Mouse (Mus musculus) liver, embryonic 14.5 days (tissue): Measurements from ENCODE around the gene Lypla2. TPM values are rescaled to one million over a fixed set of nuclear protein-coding genes. Genes with fewer than 3 reads are reported as not detected.

Source experiments
- ATAC-seq: fragments of 200-750 bp; cut with Nextera tagmentation; 2 replicates; pipeline ENCODE4 v1.8.0; 2017; ENCODE audit warnings: moderate number of reproducible peaks, mild to moderate bottlenecking, moderate library complexity; ENCODE audit not compliant: insufficient read depth
- DNase-seq, 3 experiments: peaks; one replicate each; pipeline ENCODE4 v3.0.0-alpha.2; 2012 to 2013; ENCODE audit warnings: low read depth in 3 of 3, low spot score in 3 of 3
- H3K27ac ChIP-seq: fragments of 300-500 bp; sonication (generic); 2 replicates; pipeline ENCODE4 v1.5.1; 2014; ENCODE audit warnings: moderate library complexity, mild to moderate bottlenecking, control low read depth, inconsistent platforms
- H3K27me3 ChIP-seq: fragments of 300-500 bp; sonication (generic); 2 replicates; pipeline ENCODE4 v1.6.1; 2014; ENCODE audit warnings: mild to moderate bottlenecking, low read length, moderate library complexity; ENCODE audit not compliant: control insufficient read depth, insufficient read depth
- H3K36me3 ChIP-seq: fragments of 300-500 bp; sonication (generic); replicated peaks from 2 replicates; pipeline ENCODE4 v1.6.1; 2014; ENCODE audit warnings: low read depth; ENCODE audit not compliant: control insufficient read depth, insufficient read depth
- H3K4me1 ChIP-seq, 2 experiments: fragments of 200-500 bp in 1 of 2; fragments of 300-500 bp in 1 of 2; sonication (generic) in 1 of 2; replicated peaks; 2 replicates each; pipeline ENCODE4 v1.6.1; 2012 to 2014; ENCODE audit warnings: antibody characterized with exemption in 1 of 2, inconsistent platforms in 1 of 2, low read length in 1 of 2; ENCODE audit not compliant: control insufficient read depth in 2 of 2, insufficient read depth in 2 of 2
- H3K4me2 ChIP-seq: fragments of 300-500 bp; sonication (generic); 2 replicates; pipeline ENCODE4 v1.6.1; 2014; ENCODE audit warnings: low read depth, mild to moderate bottlenecking, control low read depth, moderate library complexity
- H3K4me3 ChIP-seq, 2 experiments: fragments of 200-500 bp in 1 of 2; fragments of 300-500 bp in 1 of 2; sonication (generic) in 1 of 2; 2 replicates each; pipeline ENCODE4 v1.5.1; 2012 to 2014; ENCODE audit warnings: low read depth in 2 of 2, low read length in 2 of 2, mild to moderate bottlenecking in 2 of 2, control low read depth in 1 of 2, inconsistent platforms in 1 of 2, moderate library complexity in 1 of 2; ENCODE audit not compliant: insufficient read depth in 1 of 2
- H3K9ac ChIP-seq: fragments of 300-500 bp; sonication (generic); replicated peaks from 2 replicates; pipeline ENCODE4 v1.6.1; 2014; ENCODE audit warnings: mild to moderate bottlenecking, control low read depth, moderate library complexity
- H3K9me3 ChIP-seq: fragments of 300-500 bp; sonication (generic); 2 replicates; pipeline ENCODE4 v1.6.1; 2016; ENCODE audit warnings: low read length, mixed read lengths; ENCODE audit not compliant: control insufficient read depth
- CTCF ChIP-seq: IDR thresholded peaks from 2 replicates; pipeline ENCODE4 v1.5.1; 2016; ENCODE audit warnings: antibody characterized with exemption, low read depth, control low read depth
- EP300 ChIP-seq: IDR thresholded peaks from 2 replicates; pipeline ENCODE4 v1.6.1; 2016; ENCODE audit warnings: antibody characterized with exemption, low read depth
- WGBS: fragments of 180-500 bp; shearing (Covaris S2); extraction: QIAGEN DNeasy Blood & Tissue Kit; methylation state at CpG from one replicate; pipeline ENCODE4 v1.1.7; 2014; ENCODE audit not compliant: insufficient replicate concordance; 5-methylcytosine and 5-hydroxymethylcytosine counted together
- polyA plus RNA-seq, 2 experiments: library from polyadenylated mRNA; depleted of rRNA in 1 of 2; stranded (reverse) in 1 of 2; unstranded in 1 of 2; fragments of >200 nt; fragmentation: Nextera tagmentation in 1 of 2; extraction: Ambion mirVana in 1 of 2; gene quantifications; 2 replicates each; pipeline versions ENCODE4 v1.2.1 to v1.2.3; 2012 to 2014

Gene Lypla2
- polyA plus RNA-seq, 2 experiments = 26.5 to 30.6 TPM

DNA sequence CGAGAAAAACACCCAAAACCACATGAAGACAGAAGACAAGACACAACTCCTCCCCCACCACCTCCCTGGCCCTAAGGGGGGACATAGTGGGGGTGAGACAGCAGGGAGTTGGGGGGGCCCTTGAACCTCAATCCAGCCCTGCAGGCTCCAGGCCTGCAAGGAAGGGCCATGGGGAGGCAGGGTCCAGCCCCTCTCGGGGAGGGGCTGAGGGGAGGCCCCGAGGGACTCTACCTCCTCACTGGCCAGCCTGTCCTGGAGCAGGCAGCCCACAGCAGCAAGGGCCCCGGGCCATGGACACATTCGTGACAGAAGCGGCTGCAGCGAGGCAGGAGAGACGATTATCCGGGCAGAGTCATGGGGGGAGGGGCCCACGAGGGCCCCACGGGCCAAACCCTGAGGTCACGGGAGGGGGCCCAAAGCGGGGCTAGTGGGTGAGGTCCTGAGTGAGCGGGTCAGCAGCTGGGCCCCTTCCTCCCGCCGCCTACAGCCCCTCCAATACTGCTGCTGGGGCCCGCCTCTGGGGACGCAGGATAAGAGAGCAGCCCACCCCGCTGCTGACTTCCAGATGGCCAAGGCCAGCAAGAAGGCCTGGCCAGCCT lies 4.1 kb downstream of the Lypla2 start:
- ATAC-seq = no peak
- no peak overlapping the region for H3K27ac ChIP-seq
- no peak for DNase-seq
- H3K4me2 ChIP-seq = no peak overlapping the region
- peaks cover 13 to 19% of the 10 kb centered on the region in 2 experiments for H3K4me1 ChIP-seq
- peaks cover 14% of the 10 kb centered on the region; the same call in 1 of the 2 replicates for H3K36me3 ChIP-seq
- H3K9ac ChIP-seq = no peak overlapping the region
- 68% methylated on average over 19 of the region's 19 CpGs for WGBS
- H3K27me3 ChIP-seq = no peaks in the 10 kb centered on the region
- no peak for TF ChIP-seq CTCF
- no peak for TF ChIP-seq EP300
- no peak overlapping the region for H3K4me3 ChIP-seq
- no peaks in the 10 kb centered on the region for H3K9me3 ChIP-seq

- ATAC-seq (no peak), DNase-seq (no peak)
- no peak overlapping the region for H3K4me3 ChIP-seq
- TF ChIP-seq EP300 = no peak
- no peak for TF ChIP-seq CTCF
- H3K27ac ChIP-seq = no peak overlapping the region
- peaks cover 10 to 17% of the 10 kb centered on the region in 2 experiments for H3K4me1 ChIP-seq
- WGBS = 81% methylated on average over 18 of the region's 18 CpGs
- H3K27me3 ChIP-seq = no peaks in the 10 kb centered on the region
- peaks cover 14% of the 10 kb centered on the region; the same call in 1 of the 2 replicates for H3K36me3 ChIP-seq
- H3K9ac ChIP-seq = no peak overlapping the region
- no peak overlapping the region for H3K4me2 ChIP-seq
- H3K9me3 ChIP-seq = no peaks in the 10 kb centered on the region
These were observed 5.2 kb downstream of the Lypla2 start for GRCm38 (mm10) chr4:135967086-135967760.

DNA sequence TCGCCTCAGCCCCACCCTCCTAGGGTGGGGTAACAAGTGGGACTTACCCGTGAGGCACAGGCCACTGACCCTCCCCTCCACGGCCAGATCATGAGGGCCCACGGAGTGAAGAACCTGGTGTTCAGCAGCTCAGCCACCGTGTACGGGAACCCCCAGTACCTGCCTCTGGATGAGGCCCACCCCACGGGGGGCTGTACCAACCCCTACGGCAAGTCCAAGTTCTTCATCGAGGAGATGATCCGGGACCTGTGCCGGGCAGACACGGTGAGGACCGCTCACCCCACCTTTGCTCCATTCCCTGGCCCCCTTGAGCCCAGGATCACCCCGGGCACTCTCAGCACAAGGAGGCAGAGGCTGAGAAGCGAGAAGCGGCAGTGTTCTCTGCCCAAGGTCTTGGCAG lies 6.1 kb downstream of the Lypla2 start:
- no peak overlapping the region for H3K9ac ChIP-seq
- H3K27ac ChIP-seq = no peak overlapping the region
- H3K36me3 ChIP-seq = peaks cover 14% of the 10 kb centered on the region; the same call in 1 of the 2 replicates
- 81% methylated on average over 16 of the region's 16 CpGs for WGBS
- no peaks in the 10 kb centered on the region for H3K9me3 ChIP-seq
- no peak overlapping the region for H3K4me2 ChIP-seq
- DNase-seq (no peak), ATAC-seq (no peak)
- TF ChIP-seq EP300 = no peak
- TF ChIP-seq CTCF = no peak
- H3K27me3 ChIP-seq = no peaks in the 10 kb centered on the region
- H3K4me1 ChIP-seq = peaks cover 5 to 11% of the 10 kb centered on the region in 2 experiments
- no peak overlapping the region for H3K4me3 ChIP-seq

GRCm38 (mm10) chr4:135965113-135965512 lies 7.3 kb downstream of the Lypla2 start:
- Histone ChIP-seq H3K4me1 (peaks cover 4 to 10% of the 10 kb centered on the region in 2 experiments), H3K4me3 (no peak overlapping the region), H3K27me3 (no peaks in the 10 kb centered on the region), H3K36me3 (peaks cover 14% of the 10 kb centered on the region; the same call in 1 of the 2 replicates), H3K9me3 (no peaks in the 10 kb centered on the region), H3K9ac (no peak overlapping the region), H3K27ac (no peak overlapping the region), H3K4me2 (no peak overlapping the region)
- TF ChIP-seq CTCF (0 out of 2 replicates have a peak, but pooled peaks have one; percentile 10), EP300 (no peak)
- DNase-seq = no peak
- WGBS = 73% methylated on average over 9 of the region's 9 CpGs
- ATAC-seq = no peak

DNA sequence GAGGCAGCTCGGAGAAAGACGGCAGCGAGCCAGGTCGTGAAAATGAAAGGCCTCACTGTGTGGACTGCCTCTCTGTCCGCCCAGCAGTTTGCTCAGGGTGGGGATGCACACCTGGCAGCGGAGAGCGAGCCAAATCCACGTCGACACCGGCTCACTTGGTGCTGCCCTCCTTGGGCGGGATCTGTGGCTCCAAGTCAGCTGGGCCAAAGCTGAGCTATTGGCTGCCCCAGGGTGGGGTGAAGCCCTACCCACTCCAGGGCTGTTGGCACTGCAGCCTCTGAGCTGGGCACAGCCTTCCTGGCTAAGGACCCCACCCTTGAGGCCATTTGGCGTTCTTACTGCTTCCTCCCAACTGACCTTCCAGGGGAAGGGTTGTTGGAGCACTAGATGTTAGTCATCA lies 8.0 kb downstream of the Lypla2 start:
- ATAC-seq (peak; percentile 25), DNase-seq (no peak)
- H3K9ac ChIP-seq = peak overlapping the region; percentile 88

More for the DNA sequence above, 8.0 kb downstream of the Lypla2 start:
- WGBS = 6% methylated on average over 12 of the region's 12 CpGs
- TF ChIP-seq EP300 (no peak), CTCF (peak; percentile 26; the same call in 1 of the 2 replicates)
- H3K4me3 ChIP-seq = peak overlapping the region; percentile 72 to 90
- peak overlapping the region; percentile 99 for H3K4me2 ChIP-seq
- peaks cover 4 to 10% of the 10 kb centered on the region in 2 experiments for H3K4me1 ChIP-seq
- peak overlapping the region; percentile 46 for H3K27ac ChIP-seq
- no peaks in the 10 kb centered on the region for H3K9me3 ChIP-seq
- H3K36me3 ChIP-seq = peaks cover 10% of the 10 kb centered on the region; the same call in 1 of the 2 replicates
- H3K27me3 ChIP-seq = no peaks in the 10 kb centered on the region
